Mouse (Mus musculus) heart, postnatal 0 days (tissue): Measurements from ENCODE around the gene Rala.

Experiments used
- CTCF ChIP-seq: IDR thresholded peaks from 2 replicates; pipeline ENCODE4 v1.5.1; 2016; ENCODE audit warnings: antibody characterized with exemption, control low read depth, low read depth
- EP300 ChIP-seq: IDR thresholded peaks from 2 replicates; pipeline ENCODE4 v1.6.1; 2016; ENCODE audit warnings: antibody characterized with exemption, low read depth

GRCm38 (mm10) chr13:17974734-17975133, 30.7 kb upstream of the Rala start:
- TF ChIP-seq CTCF = no peak
- TF ChIP-seq EP300 = no peak
